Mouse (Mus musculus) cortical plate, adult 2 months (tissue): ENCODE data around the gene Slc24a2.
A peak's percentile ranks its signal among the peaks of the same experiment; 100 is the strongest.

Source experiments
- CTCF ChIP-seq: fragments of 200-500 bp; IDR thresholded peaks from 2 replicates; pipeline ENCODE4 v1.5.1; 2011; ENCODE audit warnings: mild to moderate bottlenecking, control low read depth, low read length; ENCODE audit not compliant: insufficient read depth; ENCODE audit errors: extremely low read depth
- POLR2A ChIP-seq: fragments of 200-500 bp; IDR thresholded peaks from 2 replicates; pipeline ENCODE4 v1.6.1; 2011; ENCODE audit warnings: mild to moderate bottlenecking, low read length, control low read depth; ENCODE audit not compliant: insufficient read depth; ENCODE audit errors: extremely low read depth

- peak; percentile 45; the same call in 1 of the 2 replicates for TF ChIP-seq CTCF
- no peak for TF ChIP-seq POLR2A
Measured at GRCm38 (mm10) chr4:87037592-87037991, 192.7 kb downstream of the Slc24a2 start.
